In genomic region chr11:96326705-96327104, GRCm38 (mm10) we compare ENCODE assay signal across 15 mouse cellular contexts. TPM values are rescaled to one million over a fixed set of nuclear protein-coding genes. Genes with fewer than 3 reads are reported as not detected.
DNase-seq lines count a peak whose midpoint lies in the region; ATAC-seq lines count a peak whose summit lies in the region.
"Had no signal": no experiment of that assay in that cellular context is flagged by ENCODE, and none has a peak within 500 bp of the region (broad histone marks: within the 10 kb centered on the region; RNA-seq: fewer than 3 reads in every experiment).

No protein-coding gene starts in this region.

- no peaks in the 10 kb centered on the region for H3K27me3 ChIP-seq in kidney, embryonic 14.5 days (ENCODE audit: control insufficient read depth, insufficient read depth, low read length)
- peaks cover 97% of the 10 kb centered on the region for H3K27me3 ChIP-seq in hindbrain, embryonic 13.5 days
- no peaks in the 10 kb centered on the region for H3K27me3 ChIP-seq in neural tube, embryonic 13.5 days

- DNase-seq in kidney, adult 9 months = no peak
- DNase-seq in layer of hippocampus, adult 8-10 months (ENCODE audit: low spot score in 2 of 2) = no peak
- DNase-seq in yolk sac, embryonic 10.5 days (ENCODE audit: low spot score) = no peak
- DNase-seq: cerebellum, adult 9-11 months; gastrocnemius, adult 2 months; liver, embryonic 13.5 days; right cerebral cortex, postnatal 25 days had no signal

- ATAC-seq in kidney, embryonic 14.5 days (ENCODE audit: low FRiP score, low TSS enrichment) = no peak
- ATAC-seq in hindbrain, embryonic 13.5 days (ENCODE audit: low FRiP score) = no peak
- ATAC-seq in neural tube, embryonic 13.5 days (ENCODE audit: low read depth) = no peak

- peaks cover 31% of the 10 kb centered on the region for H3K36me3 ChIP-seq in kidney, embryonic 14.5 days (ENCODE audit: control insufficient read depth, insufficient read depth, low read length)
- no peaks in the 10 kb centered on the region for H3K36me3 ChIP-seq in hindbrain, embryonic 13.5 days
- H3K36me3 ChIP-seq in neural tube, embryonic 13.5 days = peaks cover 16% of the 10 kb centered on the region; the same call in 1 of the 2 replicates
- H3K36me3 ChIP-seq: forebrain, embryonic 12.5 days; liver, embryonic 13.5 days had no signal

- WGBS in kidney, embryonic 14.5 days = 21% methylated on average over 12 of the region's 12 CpGs
- under 1% methylated on average over 12 of the region's 12 CpGs for WGBS in hindbrain, embryonic 13.5 days
- 1% methylated on average over 12 of the region's 12 CpGs for whole genome bisulfite sequencing in neural tube, embryonic 13.5 days

- peaks cover 94% of the 10 kb centered on the region for H3K4me1 ChIP-seq in kidney, embryonic 14.5 days (ENCODE audit: control insufficient read depth, insufficient read depth, low read length)
- peaks cover 9% of the 10 kb centered on the region for H3K4me1 ChIP-seq in brown adipose tissue, adult 24 weeks (ENCODE audit: control insufficient read depth, insufficient read depth, insufficient read length, low read length)
- peaks cover 21% of the 10 kb centered on the region for H3K4me1 ChIP-seq in hindbrain, embryonic 13.5 days (replicated peaks)
- peaks cover 100% of the 10 kb centered on the region for H3K4me1 ChIP-seq in neural tube, embryonic 13.5 days (replicated peaks)
- H3K4me1 ChIP-seq: forebrain, embryonic 12.5 days had no signal

- peak overlapping the region; percentile 95 for H3K4me2 ChIP-seq in kidney, embryonic 14.5 days (replicated peaks; ENCODE audit: low read depth, low read length)
- peak overlapping the region; percentile 83 for H3K4me2 ChIP-seq in hindbrain, embryonic 13.5 days
- peak overlapping the region; percentile 96 for H3K4me2 ChIP-seq in neural tube, embryonic 13.5 days
- H3K4me2 ChIP-seq: forebrain, embryonic 12.5 days; liver, embryonic 13.5 days had no signal

- H3K9ac ChIP-seq in kidney, embryonic 14.5 days (ENCODE audit: low read depth, low read length) = peak overlapping the region; percentile 99
- peak overlapping the region; percentile 99 for H3K9ac ChIP-seq in hindbrain, embryonic 13.5 days
- H3K9ac ChIP-seq in neural tube, embryonic 13.5 days = peak overlapping the region; percentile 100
- H3K9ac ChIP-seq: forebrain, embryonic 12.5 days; liver, embryonic 13.5 days had no signal

- no peaks in the 10 kb centered on the region for H3K9me3 ChIP-seq in kidney, embryonic 14.5 days (ENCODE audit: control insufficient read depth, low read length)
- no peaks in the 10 kb centered on the region for H3K9me3 ChIP-seq in hindbrain, embryonic 13.5 days
- H3K9me3 ChIP-seq in neural tube, embryonic 13.5 days = no peaks in the 10 kb centered on the region
- H3K9me3 ChIP-seq: forebrain, embryonic 12.5 days; liver, embryonic 13.5 days had no signal

- H3K27ac ChIP-seq in kidney, embryonic 14.5 days (ENCODE audit: low read depth, low read length) = peak overlapping the region; percentile 100
- no peak overlapping the region for H3K27ac ChIP-seq in brown adipose tissue, adult 24 weeks (replicated peaks; ENCODE audit: low read depth, low read length)
- H3K27ac ChIP-seq in hindbrain, embryonic 13.5 days = peak overlapping the region; percentile 100
- peak overlapping the region; percentile 100 for H3K27ac ChIP-seq in neural tube, embryonic 13.5 days (replicated peaks)
- H3K27ac ChIP-seq: forebrain, embryonic 12.5 days; gastrocnemius, adult 2 months; left cerebral cortex, adult 2 months; liver, embryonic 13.5 days had no signal

- H3K4me3 ChIP-seq in kidney, embryonic 14.5 days (ENCODE audit: low read length) = peak overlapping the region; percentile 53
- peak overlapping the region; percentile 17 for H3K4me3 ChIP-seq in brown adipose tissue, adult 24 weeks (ENCODE audit: insufficient read depth, low read depth, low read length)
- H3K4me3 ChIP-seq in hindbrain, embryonic 13.5 days = peak overlapping the region; percentile 57
- H3K4me3 ChIP-seq in neural tube, embryonic 13.5 days = peak overlapping the region; percentile 99
- H3K4me3 ChIP-seq: forebrain, embryonic 12.5 days; gastrocnemius, adult 2 months; left cerebral cortex, adult 2 months; liver, embryonic 13.5 days; myocyte had no signal

RNA-seq across cellular contexts. Expression of gene Hoxb3, which starts 3.6 kb away (rescaled TPM):
- 8.2 and 8.6 TPM in 2 replicates for polyA plus RNA-seq in kidney, embryonic 14.5 days (2014; fragmentation: Nextera tagmentation; extraction: Ambion mirVana)
- 1.7 and 2.0 TPM in 2 replicates for polyA plus RNA-seq in brown adipose tissue, adult 24 weeks (2012; ENCODE audit: insufficient read depth, insufficient read length, missing spikeins)
- polyA plus RNA-seq in hindbrain, embryonic 13.5 days (2015; fragmentation: Nextera tagmentation; extraction: Ambion mirVana) = 11.9 and 14.5 TPM in 2 replicates
- polyA plus RNA-seq in neural tube, embryonic 13.5 days (2015; fragmentation: Nextera tagmentation; extraction: Ambion mirVana) = 12.8 and 14.7 TPM in 2 replicates
- total RNA-seq in layer of hippocampus, adult 8-10 months (2022) = not detected
- total RNA-seq: left cerebral cortex, adult 2 months had no signal
- polyA plus RNA-seq: forebrain, embryonic 12.5 days; myocyte had no signal

RNA-seq across cellular contexts. Expression of gene Hoxb4, which starts 8.6 kb away (rescaled TPM):
- 4.2 and 8.6 TPM in 2 replicates for polyA plus RNA-seq in kidney, embryonic 14.5 days (2014; fragmentation: Nextera tagmentation; extraction: Ambion mirVana)
- 6.0 and 6.4 TPM in 2 replicates for polyA plus RNA-seq in brown adipose tissue, adult 24 weeks (2012; ENCODE audit: insufficient read depth, insufficient read length, missing spikeins)
- 9.5 and 11.3 TPM in 2 replicates for polyA plus RNA-seq in hindbrain, embryonic 13.5 days (2015; fragmentation: Nextera tagmentation; extraction: Ambion mirVana)
- 7.5 and 8.7 TPM in 2 replicates for polyA plus RNA-seq in neural tube, embryonic 13.5 days (2015; fragmentation: Nextera tagmentation; extraction: Ambion mirVana)
- under 1 TPM in 1 of 4 experiments, not detected in 3; 0.13 TPM for total RNA-seq in layer of hippocampus, adult 8-10 months (2022)
- total RNA-seq: left cerebral cortex, adult 2 months had no signal
- polyA plus RNA-seq: forebrain, embryonic 12.5 days; myocyte had no signal

RNA-seq across cellular contexts. Expression of gene Hoxb5, which starts 23.6 kb away (rescaled TPM):
- polyA plus RNA-seq in kidney, embryonic 14.5 days (2014; fragmentation: Nextera tagmentation; extraction: Ambion mirVana) = 22.1 and 24.3 TPM in 2 replicates
- polyA plus RNA-seq in brown adipose tissue, adult 24 weeks (2012; ENCODE audit: insufficient read depth, insufficient read length, missing spikeins) = 1.1 and 1.2 TPM in 2 replicates
- 196 and 216 TPM in 2 replicates for polyA plus RNA-seq in hindbrain, embryonic 13.5 days (2015; fragmentation: Nextera tagmentation; extraction: Ambion mirVana)
- polyA plus RNA-seq in neural tube, embryonic 13.5 days (2015; fragmentation: Nextera tagmentation; extraction: Ambion mirVana) = 67.1 and 88.3 TPM in 2 replicates
- not detected for total RNA-seq in layer of hippocampus, adult 8-10 months (2022)
- total RNA-seq: left cerebral cortex, adult 2 months had no signal
- polyA plus RNA-seq: forebrain, embryonic 12.5 days; myocyte had no signal

RNA-seq across cellular contexts. Expression of gene Hoxb2, which starts 23.6 kb away (rescaled TPM):
- 49.9 and 67.2 TPM in 2 replicates for polyA plus RNA-seq in kidney, embryonic 14.5 days (2014; fragmentation: Nextera tagmentation; extraction: Ambion mirVana)
- 3.2 and 3.7 TPM in 2 replicates for polyA plus RNA-seq in brown adipose tissue, adult 24 weeks (2012; ENCODE audit: insufficient read depth, insufficient read length, missing spikeins)
- polyA plus RNA-seq in hindbrain, embryonic 13.5 days (2015; fragmentation: Nextera tagmentation; extraction: Ambion mirVana) = 38.6 and 47.2 TPM in 2 replicates
- 63.0 and 67.1 TPM in 2 replicates for polyA plus RNA-seq in neural tube, embryonic 13.5 days (2015; fragmentation: Nextera tagmentation; extraction: Ambion mirVana)
- not detected for total RNA-seq in layer of hippocampus, adult 8-10 months (2022)
- total RNA-seq: left cerebral cortex, adult 2 months had no signal
- polyA plus RNA-seq: myocyte had no signal

RNA-seq across cellular contexts. Expression of gene Hoxb6, which starts 34.4 kb away (rescaled TPM):
- 44.1 and 53.1 TPM in 2 replicates for polyA plus RNA-seq in kidney, embryonic 14.5 days (2014; fragmentation: Nextera tagmentation; extraction: Ambion mirVana)
- 0.91 and 1.9 TPM in 2 replicates for polyA plus RNA-seq in brown adipose tissue, adult 24 weeks (2012; ENCODE audit: insufficient read depth, insufficient read length, missing spikeins)
- 81.9 and 132 TPM in 2 replicates for polyA plus RNA-seq in hindbrain, embryonic 13.5 days (2015; fragmentation: Nextera tagmentation; extraction: Ambion mirVana)
- 171 and 174 TPM in 2 replicates for polyA plus RNA-seq in neural tube, embryonic 13.5 days (2015; fragmentation: Nextera tagmentation; extraction: Ambion mirVana)
- not detected for total RNA-seq in layer of hippocampus, adult 8-10 months (2022)
- total RNA-seq: left cerebral cortex, adult 2 months had no signal
- polyA plus RNA-seq: forebrain, embryonic 12.5 days; heart, embryonic 14.5 days; myocyte had no signal

Comparison
In these comparisons a context has a peak if more than half of its experiments do, and no peak if none do; other contexts are left out.
1. H3K4me3 ChIP-seq: peak in every context shown above with its lines; median percentile 99 in neural tube, embryonic 13.5 days; 57 in hindbrain, embryonic 13.5 days; 53 in kidney, embryonic 14.5 days; 17 in brown adipose tissue, adult 24 weeks.
2. RNA of gene Hoxb5, which starts 23.6 kb away (polyA plus RNA-seq): 196 to 216 TPM in hindbrain, embryonic 13.5 days, 67.1 to 88.3 TPM in neural tube, embryonic 13.5 days and 22.1 to 24.3 TPM in kidney, embryonic 14.5 days; 1.1 to 1.2 TPM in brown adipose tissue, adult 24 weeks; every median in the first group is over 10 times any median in the second.
3. Peak in every context shown above with its lines, with median percentiles within 50 percentile points of each other: H3K4me2 ChIP-seq and H3K9ac ChIP-seq.